ENCODE assay signal across 12 mouse cellular contexts in genomic region chr16:42885538-42885937, GRCm38 (mm10). TPM values are rescaled to one million over a fixed set of nuclear protein-coding genes. Genes with fewer than 3 reads are reported as not detected.
DNase-seq lines count a peak whose midpoint lies in the region; ATAC-seq and TF ChIP-seq lines count a peak whose summit lies in the region.
"Had no signal": no experiment of that assay in that cellular context is flagged by ENCODE, and none has a peak within 500 bp of the region (broad histone marks: within the 10 kb centered on the region; RNA-seq: fewer than 3 reads in every experiment).

No protein-coding gene starts in this region.

- peak; percentile 88; the same call in 1 of the 2 replicates for ATAC-seq in kidney, embryonic 14.5 days (ENCODE audit: low FRiP score, low TSS enrichment)
- peak; percentile 80 for ATAC-seq in embryonic facial prominence, embryonic 14.5 days (ENCODE audit: low read depth)
- ATAC-seq in forebrain, embryonic 14.5 days = no peak
- ATAC-seq: forebrain, embryonic 15.5 days had no signal

- H3K9ac ChIP-seq in kidney, embryonic 14.5 days (ENCODE audit: low read depth, low read length) = no peak overlapping the region
- no peak overlapping the region for H3K9ac ChIP-seq in ES-E14 (ENCODE audit: insufficient read depth, low read depth, low read length, poor library complexity, severe bottlenecking)
- no peak overlapping the region for H3K9ac ChIP-seq in embryonic facial prominence, embryonic 14.5 days (ENCODE audit: low read depth, low read length)
- no peak overlapping the region for H3K9ac ChIP-seq in forebrain, embryonic 14.5 days (ENCODE audit: low read length)
- H3K9ac ChIP-seq: embryonic facial prominence, embryonic 15.5 days; forebrain, embryonic 15.5 days had no signal

- TF ChIP-seq CTCF in thymus, adult 2 months (IDR thresholded peaks at IDR 0.05; ENCODE audit: borderline replicate concordance, control insufficient read depth, extremely low read depth, insufficient read depth, low read length, poor library complexity) = no peak

- in situ Hi-C loops in ES-E14 (cut with MboI; ENCODE audit: low sequenced_read_pairs in 2 of 2, unreplicated experiment in 2 of 2) = no loop called here

- H3K4me1 ChIP-seq in kidney, embryonic 14.5 days (ENCODE audit: control insufficient read depth, insufficient read depth, low read length) = no peaks in the 10 kb centered on the region
- H3K4me1 ChIP-seq in ES-E14 (ENCODE audit: control insufficient read depth in 2 of 2, insufficient read depth in 2 of 2, low read length in 2 of 2, poor library complexity in 1 of 2) = no peaks in the 10 kb centered on the region
- H3K4me1 ChIP-seq in embryonic facial prominence, embryonic 14.5 days (ENCODE audit: control insufficient read depth, insufficient read depth, low read length) = peaks cover 4% of the 10 kb centered on the region; the same call in 1 of the 2 replicates
- H3K4me1 ChIP-seq in forebrain, embryonic 14.5 days (ENCODE audit: control insufficient read depth, insufficient read depth, low read length) = no peaks in the 10 kb centered on the region
- no peaks in the 10 kb centered on the region for H3K4me1 ChIP-seq in thymus, adult 2 months (replicated peaks; ENCODE audit: control insufficient read depth, insufficient read depth, low read length)
- H3K4me1 ChIP-seq: forebrain, embryonic 15.5 days had no signal

- TF ChIP-seq POLR2A in thymus, adult 2 months (IDR thresholded peaks at IDR 0.05; ENCODE audit: control insufficient read depth, extremely low read depth, insufficient read depth, low read length, poor library complexity) = no peak

- no peak overlapping the region; the same call in 1 of the 2 replicates for H3K27ac ChIP-seq in kidney, embryonic 14.5 days (ENCODE audit: low read depth, low read length)
- no peak overlapping the region for H3K27ac ChIP-seq in ES-E14 (ENCODE audit: insufficient read depth, low read depth, low read length, poor library complexity, severe bottlenecking)
- H3K27ac ChIP-seq in embryonic facial prominence, embryonic 14.5 days (replicated peaks; ENCODE audit: low read depth, low read length) = no peak overlapping the region
- H3K27ac ChIP-seq in forebrain, embryonic 14.5 days (ENCODE audit: low read depth, low read length) = no peak overlapping the region
- H3K27ac ChIP-seq in thymus, adult 2 months (ENCODE audit: control insufficient read depth, insufficient read depth, low read length) = no peak overlapping the region
- H3K27ac ChIP-seq: embryonic facial prominence, embryonic 15.5 days; forebrain, embryonic 15.5 days; macrophage had no signal

- H3K9me3 ChIP-seq in kidney, embryonic 14.5 days (ENCODE audit: control insufficient read depth, low read length) = no peaks in the 10 kb centered on the region
- no peaks in the 10 kb centered on the region for H3K9me3 ChIP-seq in ES-E14 (ENCODE audit: control insufficient read depth, insufficient read depth, low read depth, low read length)
- no peaks in the 10 kb centered on the region for H3K9me3 ChIP-seq in embryonic facial prominence, embryonic 14.5 days (ENCODE audit: control insufficient read depth, low read length)
- H3K9me3 ChIP-seq in forebrain, embryonic 14.5 days (replicated peaks; ENCODE audit: control insufficient read depth, low read length) = no peaks in the 10 kb centered on the region
- H3K9me3 ChIP-seq: embryonic facial prominence, embryonic 15.5 days; forebrain, embryonic 15.5 days had no signal

- H3K4me2 ChIP-seq in kidney, embryonic 14.5 days (replicated peaks; ENCODE audit: low read depth, low read length) = no peak overlapping the region
- no peak overlapping the region for H3K4me2 ChIP-seq in embryonic facial prominence, embryonic 14.5 days (ENCODE audit: low read depth, low read length)
- H3K4me2 ChIP-seq in forebrain, embryonic 14.5 days (ENCODE audit: low read length) = no peak overlapping the region
- H3K4me2 ChIP-seq: embryonic facial prominence, embryonic 15.5 days; forebrain, embryonic 15.5 days had no signal

- H3K27me3 ChIP-seq in kidney, embryonic 14.5 days (ENCODE audit: control insufficient read depth, insufficient read depth, low read length) = no peaks in the 10 kb centered on the region
- no peaks in the 10 kb centered on the region for H3K27me3 ChIP-seq in embryonic facial prominence, embryonic 14.5 days (replicated peaks; ENCODE audit: control insufficient read depth, insufficient read depth, low read length)
- H3K27me3 ChIP-seq in forebrain, embryonic 14.5 days (replicated peaks; ENCODE audit: control insufficient read depth, insufficient read depth, low read length) = no peaks in the 10 kb centered on the region
- H3K27me3 ChIP-seq in thymus, adult 2 months (ENCODE audit: control insufficient read depth, insufficient read depth, low read length) = no peaks in the 10 kb centered on the region
- H3K27me3 ChIP-seq: embryonic facial prominence, embryonic 15.5 days; forebrain, embryonic 15.5 days had no signal

- no peaks in the 10 kb centered on the region for H3K36me3 ChIP-seq in kidney, embryonic 14.5 days (ENCODE audit: control insufficient read depth, insufficient read depth, low read length)
- H3K36me3 ChIP-seq in ES-E14 (ENCODE audit: control insufficient read depth, insufficient read depth, low read length, poor library complexity, severe bottlenecking) = no peaks in the 10 kb centered on the region
- no peaks in the 10 kb centered on the region for H3K36me3 ChIP-seq in embryonic facial prominence, embryonic 14.5 days (ENCODE audit: control insufficient read depth, insufficient read depth, low read length)
- H3K36me3 ChIP-seq in forebrain, embryonic 14.5 days (ENCODE audit: control insufficient read depth, insufficient read depth, low read length) = no peaks in the 10 kb centered on the region
- H3K36me3 ChIP-seq in thymus, adult 2 months (ENCODE audit: control insufficient read depth, insufficient read depth, low read length) = no peaks in the 10 kb centered on the region
- H3K36me3 ChIP-seq: embryonic facial prominence, embryonic 15.5 days; forebrain, embryonic 15.5 days had no signal

- DNase-seq in kidney, postnatal 14 days = no peak
- peak; percentile 8 for DNase-seq in ES-E14 (ENCODE audit: low read depth, low spot score)
- DNase-seq in adrenal gland, adult 8-10 months = peak; percentile 47
- DNase-seq in embryonic facial prominence, embryonic 14.5 days (ENCODE audit: low spot score) = peak; percentile 54
- DNase-seq in right cerebral cortex, postnatal 25 days = no peak
- DNase-seq in forebrain, embryonic 14.5 days (ENCODE audit: low spot score) = no peak
- no peak for DNase-seq in thymus, adult 2 months
- DNase-seq: cerebellum, adult 9-10 months had no signal

- 45% methylated on average over 2 of the region's 2 CpGs for WGBS in kidney, embryonic 14.5 days
- WGBS in embryonic facial prominence, embryonic 14.5 days = 31% methylated on average over 2 of the region's 2 CpGs
- 77% methylated on average over 2 of the region's 2 CpGs for WGBS in forebrain, embryonic 14.5 days
- 95% methylated on average over 2 of the region's 2 CpGs for WGBS in thymus, adult 2 months

- no peak overlapping the region for H3K4me3 ChIP-seq in kidney, embryonic 14.5 days (ENCODE audit: low read length)
- no peak overlapping the region for H3K4me3 ChIP-seq in ES-E14 (ENCODE audit: insufficient read depth in 1 of 2, low read depth in 1 of 2, low read length in 2 of 2, poor library complexity in 1 of 2, severe bottlenecking in 1 of 2)
- H3K4me3 ChIP-seq in embryonic facial prominence, embryonic 14.5 days (ENCODE audit: low read depth, low read length) = no peak overlapping the region
- H3K4me3 ChIP-seq in forebrain, embryonic 14.5 days (ENCODE audit: low read depth, low read length) = no peak overlapping the region
- H3K4me3 ChIP-seq in thymus, adult 2 months (ENCODE audit: control insufficient read depth, insufficient read depth, low read length) = no peak overlapping the region
- H3K4me3 ChIP-seq: embryonic facial prominence, embryonic 15.5 days; forebrain, embryonic 15.5 days had no signal

TF ChIP-seq in ES-E14, 5 proteins besides CTCF, POLR2A, EP300 and RAD21:
- no peak for TF ChIP-seq MAFK (IDR thresholded peaks at IDR 0.05; ENCODE audit: insufficient read depth, low read depth, low read length)
- TF ChIP-seq CHD2 (IDR thresholded peaks at IDR 0.05; ENCODE audit: low read depth, low read length) = no peak
- TF ChIP-seq ZNF384 (IDR thresholded peaks at IDR 0.05; ENCODE audit: low read depth, low read length) = no peak
- TF ChIP-seq HCFC1 (IDR thresholded peaks at IDR 0.05; ENCODE audit: borderline replicate concordance, insufficient read depth, low read length) = no peak
- TF ChIP-seq ZC3H11A (IDR thresholded peaks at IDR 0.05; ENCODE audit: borderline replicate concordance, low read depth, low read length) = no peak

RNA-seq across cellular contexts. Expression of gene Zbtb20, which starts 9.9 kb away (rescaled TPM):
- 43.3 and 44.5 TPM in 2 replicates for polyA plus RNA-seq in kidney, embryonic 14.5 days (2014; fragmentation: Nextera tagmentation; extraction: Ambion mirVana)
- total RNA-seq in ES-E14 (2012; rRNA removed) = 3.5 and 4.0 TPM in 2 replicates
- 100 to 1,000 TPM; 154 to 246 (median 184) TPM for total RNA-seq in adrenal gland, adult 8-10 months (2022)
- 20.6 and 23.6 TPM in 2 replicates for polyA plus RNA-seq in embryonic facial prominence, embryonic 14.5 days (2014; fragmentation: Nextera tagmentation; extraction: Ambion mirVana)
- polyA plus RNA-seq in forebrain, embryonic 14.5 days (2014; fragmentation: Nextera tagmentation; extraction: Ambion mirVana) = 41.0 and 86.0 TPM in 2 replicates
- 13.5 and 19.1 TPM in 2 replicates for polyA plus RNA-seq in thymus, adult 2 months (2012; rRNA removed)

Comparison
In these comparisons a context has a peak if more than half of its experiments do, and no peak if none do; other contexts are left out.
1. DNase-seq: peak in ES-E14 (single experiment), adrenal gland, adult 8-10 months (single experiment) and embryonic facial prominence, embryonic 14.5 days (single experiment); none in kidney, postnatal 14 days (single experiment), right cerebral cortex, postnatal 25 days (single experiment), forebrain, embryonic 14.5 days (single experiment) and thymus, adult 2 months (single experiment).